Mouse (Mus musculus) heart, embryonic 15.5 days (tissue): ENCODE measurements around the gene Hoxa5. TPM values are rescaled to one million over a fixed set of nuclear protein-coding genes. Genes with fewer than 3 reads are reported as not detected.

ENCODE experiments used
- ATAC-seq: fragments of 200-750 bp; cut with Nextera tagmentation; replicated peaks from 2 replicates; pipeline ENCODE4 v1.8.0; 2017; ENCODE audit warnings: low read depth, moderate TSS enrichment; ENCODE audit not compliant: insufficient number of reproducible peaks, insufficient read depth, low FRiP score
- H3K27ac ChIP-seq: fragments of 300-500 bp; sonication (generic); 2 replicates; pipeline ENCODE4 v1.5.1; 2015; ENCODE audit warnings: mild to moderate bottlenecking, inconsistent platforms
- H3K27me3 ChIP-seq: fragments of 300-500 bp; sonication (generic); 2 replicates; pipeline ENCODE4 v1.6.1; 2015; ENCODE audit warnings: inconsistent platforms
- H3K36me3 ChIP-seq: fragments of 300-500 bp; sonication (generic); 2 replicates; pipeline ENCODE4 v1.6.1; 2015; ENCODE audit warnings: mild to moderate bottlenecking, inconsistent platforms
- H3K4me1 ChIP-seq: fragments of 300-500 bp; sonication (generic); replicated peaks from 2 replicates; pipeline ENCODE4 v1.6.1; 2015; ENCODE audit warnings: inconsistent platforms
- H3K4me2 ChIP-seq: fragments of 300-500 bp; sonication (generic); 2 replicates; pipeline ENCODE4 v1.6.1; 2015; ENCODE audit warnings: inconsistent platforms, mild to moderate bottlenecking, moderate library complexity
- H3K4me3 ChIP-seq: fragments of 300-500 bp; sonication (generic); 2 replicates; pipeline ENCODE4 v1.5.1; 2015; ENCODE audit warnings: mild to moderate bottlenecking, inconsistent platforms
- H3K9ac ChIP-seq: fragments of 300-500 bp; sonication (generic); 2 replicates; pipeline ENCODE4 v1.6.1; 2015; ENCODE audit warnings: mild to moderate bottlenecking, inconsistent platforms
- H3K9me3 ChIP-seq: fragments of 300-500 bp; sonication (generic); replicated peaks from 2 replicates; pipeline ENCODE4 v1.6.1; 2016; ENCODE audit warnings: inconsistent platforms
- WGBS: fragments of 180-500 bp; shearing (Covaris S2); methylation state at CpG from one replicate; pipeline ENCODE4 v1.1.7; 2015; ENCODE audit warnings: mixed read lengths; 5-methylcytosine and 5-hydroxymethylcytosine counted together
- polyA plus RNA-seq: library from polyadenylated mRNA; unstranded; fragments of >200 nt; fragmentation: Nextera tagmentation; extraction: Ambion mirVana; gene quantifications from 2 replicates; pipeline ENCODE4 v1.2.1, GENCODE M21; 2015

The Hoxa5 gene
- polyA plus RNA-seq, 1 experiment from 2014 or later = 2.3 TPM

GRCm38 (mm10) chr6:52163366-52164031 lies 40.9 kb downstream of the Hoxa5 start:
- Histone ChIP-seq H3K4me1 (peaks cover 18% of the 10 kb centered on the region), H3K9me3 (no peaks in the 10 kb centered on the region), H3K9ac (no peak overlapping the region), H3K4me2 (peak overlapping the region; percentile 51), H3K27me3 (peaks cover 98% of the 10 kb centered on the region), H3K27ac (peak overlapping the region; percentile 68), H3K36me3 (no peaks in the 10 kb centered on the region), H3K4me3 (peak overlapping the region; percentile 47)
- no peak for ATAC-seq
- 13% methylated on average over 17 of the region's 17 CpGs for WGBS

- H3K4me3 ChIP-seq = peak overlapping the region; percentile 47
- no peak for ATAC-seq
- peaks cover 98% of the 10 kb centered on the region for H3K27me3 ChIP-seq
- peak overlapping the region; percentile 51 for H3K4me2 ChIP-seq
- peak overlapping the region; percentile 68; the same call in 1 of the 2 replicates for H3K27ac ChIP-seq
- H3K9me3 ChIP-seq = no peaks in the 10 kb centered on the region
- peaks cover 25% of the 10 kb centered on the region for H3K4me1 ChIP-seq
- H3K9ac ChIP-seq = peak overlapping the region; percentile 43; the same call in 1 of the 2 replicates
- no peaks in the 10 kb centered on the region for H3K36me3 ChIP-seq
- 19% methylated on average over 14 of the region's 14 CpGs for WGBS
Measured at GRCm38 (mm10) chr6:52162611-52163365, 41.6 kb downstream of the Hoxa5 start.

- H3K4me3 ChIP-seq = no peak overlapping the region
- H3K27me3 ChIP-seq = peaks cover 98% of the 10 kb centered on the region
- H3K4me1 ChIP-seq = peaks cover 26% of the 10 kb centered on the region
- H3K27ac ChIP-seq = no peak overlapping the region
- WGBS = 26% methylated on average over 1 of the region's 1 CpGs
- no peaks in the 10 kb centered on the region for H3K36me3 ChIP-seq
- no peak for ATAC-seq
- peak overlapping the region; percentile 21; the same call in 1 of the 2 replicates for H3K4me2 ChIP-seq
- H3K9ac ChIP-seq = no peak overlapping the region
- no peaks in the 10 kb centered on the region for H3K9me3 ChIP-seq
Measured at GRCm38 (mm10) chr6:52162093-52162380, 42.4 kb downstream of the Hoxa5 start.

- Histone ChIP-seq H3K4me1 (peaks cover 28% of the 10 kb centered on the region), H3K27ac (peak overlapping the region; percentile 79; the same call in 1 of the 2 replicates), H3K9ac (no peak overlapping the region), H3K9me3 (no peaks in the 10 kb centered on the region), H3K27me3 (peaks cover 98% of the 10 kb centered on the region), H3K36me3 (no peaks in the 10 kb centered on the region), H3K4me2 (peak overlapping the region; percentile 97), H3K4me3 (peak overlapping the region; percentile 75; the same call in 1 of the 2 replicates)
- 25% methylated on average over 8 of the region's 8 CpGs for WGBS
- no peak for ATAC-seq
Measured at GRCm38 (mm10) chr6:52161336-52162092, 42.9 kb downstream of the Hoxa5 start.

- H3K4me1 ChIP-seq = peaks cover 28% of the 10 kb centered on the region
- ATAC-seq = no peak
- 10% methylated on average over 30 of the region's 30 CpGs for WGBS
- H3K4me3 ChIP-seq = peak overlapping the region; percentile 75
- peak overlapping the region; percentile 79 for H3K27ac ChIP-seq
- peak overlapping the region; percentile 97 for H3K4me2 ChIP-seq
- peaks cover 98% of the 10 kb centered on the region for H3K27me3 ChIP-seq
- H3K9me3 ChIP-seq = no peaks in the 10 kb centered on the region
- no peaks in the 10 kb centered on the region for H3K36me3 ChIP-seq
- H3K9ac ChIP-seq = no peak overlapping the region
Measured at GRCm38 (mm10) chr6:52160511-52161335, 43.7 kb downstream of the Hoxa5 start.

GRCm38 (mm10) chr6:52159979-52160378 lies 44.4 kb downstream of the Hoxa5 start:
- Histone ChIP-seq H3K4me2 (peak overlapping the region; percentile 97), H3K27ac (peak overlapping the region; percentile 79), H3K9ac (no peak overlapping the region), H3K4me3 (peak overlapping the region; percentile 75), H3K36me3 (no peaks in the 10 kb centered on the region), H3K9me3 (no peaks in the 10 kb centered on the region), H3K27me3 (peaks cover 99% of the 10 kb centered on the region), H3K4me1 (peaks cover 28% of the 10 kb centered on the region)
- 10% methylated on average over 9 of the region's 9 CpGs for WGBS
- no peak for ATAC-seq

GRCm38 (mm10) chr6:52159164-52159761 lies 45.1 kb downstream of the Hoxa5 start:
- H3K9ac ChIP-seq = peak overlapping the region; percentile 58; the same call in 1 of the 2 replicates
- H3K27me3 ChIP-seq = peaks cover 99% of the 10 kb centered on the region
- H3K36me3 ChIP-seq = no peaks in the 10 kb centered on the region
- H3K27ac ChIP-seq = peak overlapping the region; percentile 79
- peak overlapping the region; percentile 75 for H3K4me3 ChIP-seq
- no peaks in the 10 kb centered on the region for H3K9me3 ChIP-seq
- H3K4me1 ChIP-seq = peaks cover 24% of the 10 kb centered on the region
- H3K4me2 ChIP-seq = peak overlapping the region; percentile 97
- ATAC-seq = peak; percentile 50; the same call in 1 of the 2 replicates
- 12% methylated on average over 12 of the region's 12 CpGs for WGBS

GRCm38 (mm10) chr6:52158276-52159051 lies 45.9 kb downstream of the Hoxa5 start, which contains the start of gene Hoxa1:
Hoxa1 (minus strand) TSS chr6:52158317.
- peak within 1 kb of the TSS; percentile 75 for H3K4me3 ChIP-seq
- no peaks in the 10 kb centered on the region for H3K9me3 ChIP-seq
- H3K9ac ChIP-seq = peak within 1 kb of the TSS; percentile 58
- peak within 1 kb of the TSS; percentile 79 for H3K27ac ChIP-seq
- no peaks in the 10 kb centered on the region for H3K36me3 ChIP-seq
- H3K27me3 ChIP-seq = peaks cover 99% of the 10 kb centered on the region
- peak; percentile 81 for ATAC-seq
- peak within 1 kb of the TSS; percentile 97 for H3K4me2 ChIP-seq
- H3K4me1 ChIP-seq = peaks cover 21% of the 10 kb centered on the region
- WGBS = under 1% methylated on average over 53 of the region's 55 CpGs

- H3K36me3 ChIP-seq = no peaks in the 10 kb centered on the region
- peak overlapping the region; percentile 75 for H3K4me3 ChIP-seq
- peaks cover 99% of the 10 kb centered on the region for H3K27me3 ChIP-seq
- H3K9me3 ChIP-seq = no peaks in the 10 kb centered on the region
- 1% methylated on average over 32 of the region's 32 CpGs for whole genome bisulfite sequencing
- peaks cover 19% of the 10 kb centered on the region for H3K4me1 ChIP-seq
- no peak overlapping the region for H3K27ac ChIP-seq
- peak overlapping the region; percentile 97 for H3K4me2 ChIP-seq
- peak overlapping the region; percentile 16; the same call in 1 of the 2 replicates for H3K9ac ChIP-seq
- ATAC-seq = no peak; the same call in 1 of the 2 replicates
Measured at GRCm38 (mm10) chr6:52157466-52158275, 46.7 kb downstream of the Hoxa5 start.
